Mouse (Mus musculus) embryo, embryonic 11.5 days (tissue): ENCODE measurements at regions not wholly inside any gene's neighbourhood (a gene's known extent, or its start where the extent isn't known, plus 50 kb on each side); places are given as distances from the start of the nearest gene placed in this dataset.
"Not testable (repeated sequence)": the region's sequence is repeated elsewhere in the genome, so short reads cannot be mapped to it uniquely, and the experiment has no call there.

Experiments
- DNase-seq: peaks from one replicate; pipeline ENCODE4 v3.0.0-alpha.2; 2012; ENCODE audit warnings: low read depth, low spot score

DNA sequence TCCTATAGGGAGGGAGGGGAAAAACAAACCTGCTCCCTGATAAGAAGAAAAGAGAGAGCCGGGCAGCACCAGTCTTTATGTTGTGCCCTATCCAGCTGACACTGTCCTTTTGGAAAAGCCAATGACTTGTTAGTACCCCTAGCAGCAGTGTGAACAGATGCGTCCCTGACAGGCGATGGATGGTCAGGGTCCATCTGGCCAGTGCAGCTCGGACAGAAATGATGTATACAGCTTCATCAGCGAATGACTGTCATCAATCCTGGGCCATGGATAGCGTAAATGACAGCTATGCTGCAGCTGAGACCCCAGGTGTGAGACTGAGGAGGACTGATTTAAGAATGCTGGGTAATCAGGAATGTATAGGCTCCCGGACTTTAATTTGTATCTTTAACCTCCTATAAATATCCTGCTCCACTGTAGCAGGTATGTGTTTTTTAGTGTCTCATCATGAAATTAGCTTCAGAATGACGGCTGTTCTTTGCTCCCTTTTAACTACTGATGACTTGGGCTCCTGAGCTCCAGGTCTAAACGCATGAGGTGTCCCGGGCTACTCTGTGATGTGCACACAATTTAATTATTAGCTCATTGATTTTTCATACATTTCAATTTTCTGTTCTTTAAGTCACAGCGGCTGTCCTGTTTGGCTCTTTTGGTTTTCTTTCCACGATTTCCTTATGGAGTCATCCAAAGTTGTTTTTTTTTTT, 353.9 kb upstream of the Fign start:
- no peak for DNase-seq

DNA sequence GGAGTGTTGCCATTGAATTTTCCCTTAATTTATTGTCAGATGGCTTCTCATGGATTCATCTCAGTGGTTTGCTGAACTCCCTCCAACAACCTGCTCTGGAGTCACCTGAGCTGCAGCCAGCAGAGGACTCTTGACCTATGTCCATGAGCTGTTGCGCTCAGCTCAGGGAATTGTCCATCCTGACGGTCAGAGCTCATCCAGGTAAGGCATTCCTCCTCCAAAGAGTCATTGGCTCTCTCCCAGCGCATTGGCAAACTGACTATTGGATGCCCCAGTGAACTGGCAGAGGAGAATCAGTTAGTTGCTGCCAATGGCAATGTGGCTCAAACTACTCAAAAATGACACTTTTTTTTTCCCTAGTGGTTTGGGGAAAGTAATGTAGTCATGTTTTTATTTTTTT, 345.3 kb upstream of the Fign start:
- no peak for DNase-seq

- no peak for DNase-seq
Measured at GRCm38 (mm10) chr2:64440961-64441360, 343.1 kb upstream of the Fign start.

DNA sequence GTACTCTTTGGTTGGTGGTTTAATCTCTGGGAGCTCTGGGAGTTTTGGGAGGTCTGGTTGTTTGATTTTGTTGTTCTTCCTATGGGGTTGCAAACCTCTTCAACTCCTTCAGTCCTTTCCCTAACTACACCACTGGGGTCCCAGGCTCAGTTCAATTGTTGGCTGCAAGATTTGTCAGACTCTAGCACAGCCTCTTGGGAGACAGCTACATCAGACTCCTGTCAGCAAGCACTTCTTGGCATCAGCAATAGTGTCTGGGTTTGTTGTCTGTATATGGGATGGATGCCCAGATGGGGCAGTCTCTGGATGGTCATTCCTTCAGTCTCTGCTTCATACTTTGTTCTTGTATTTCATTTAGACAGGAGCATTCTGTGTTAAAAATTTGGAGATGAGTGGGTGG, 319.3 kb upstream of the Fign start:
- DNase-seq: not testable (repeated sequence)

DNA sequence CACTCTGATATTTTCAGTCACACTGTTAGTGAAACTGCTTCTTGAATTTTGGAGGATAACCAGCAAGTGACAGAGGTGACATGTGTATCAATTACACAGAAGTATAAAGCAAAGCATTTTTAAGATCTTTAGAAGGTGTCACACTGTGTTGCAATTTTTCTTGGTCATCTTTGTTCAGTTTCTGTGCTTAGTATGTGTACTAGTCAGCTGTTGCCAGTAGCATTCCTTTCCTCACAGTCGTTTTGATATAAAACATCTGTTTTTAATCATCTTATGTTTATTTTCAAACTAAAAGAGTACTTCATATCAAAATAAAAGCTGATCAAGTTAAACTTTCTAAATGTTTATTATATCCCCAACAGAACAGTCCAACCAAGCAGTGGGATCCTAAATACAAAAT, 316.0 kb upstream of the Fign start:
- DNase-seq: no peak

DNA sequence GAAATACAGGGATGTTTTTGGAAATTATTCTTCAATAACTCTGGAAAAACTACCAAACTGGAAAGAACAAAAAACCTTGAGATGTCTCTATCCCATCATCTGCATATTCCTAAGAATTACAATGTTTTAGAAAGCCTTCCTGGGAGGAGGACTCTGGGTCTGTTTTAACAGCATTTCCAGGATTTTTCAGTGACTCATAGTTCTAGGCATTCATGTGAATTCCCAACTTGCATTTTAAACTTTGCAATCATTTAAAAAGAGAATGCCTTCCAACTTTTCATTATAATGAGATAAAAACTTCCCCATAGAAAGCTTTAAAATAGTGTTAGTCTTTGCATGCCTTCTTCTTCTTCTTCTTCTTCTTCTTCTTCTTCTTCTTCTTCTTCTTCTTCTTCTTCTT, 315.4 kb upstream of the Fign start:
- DNase-seq: no peak

GRCm38 (mm10) chr2:64395946-64396345, 298.1 kb upstream of the Fign start:
- DNase-seq: no peak

DNA sequence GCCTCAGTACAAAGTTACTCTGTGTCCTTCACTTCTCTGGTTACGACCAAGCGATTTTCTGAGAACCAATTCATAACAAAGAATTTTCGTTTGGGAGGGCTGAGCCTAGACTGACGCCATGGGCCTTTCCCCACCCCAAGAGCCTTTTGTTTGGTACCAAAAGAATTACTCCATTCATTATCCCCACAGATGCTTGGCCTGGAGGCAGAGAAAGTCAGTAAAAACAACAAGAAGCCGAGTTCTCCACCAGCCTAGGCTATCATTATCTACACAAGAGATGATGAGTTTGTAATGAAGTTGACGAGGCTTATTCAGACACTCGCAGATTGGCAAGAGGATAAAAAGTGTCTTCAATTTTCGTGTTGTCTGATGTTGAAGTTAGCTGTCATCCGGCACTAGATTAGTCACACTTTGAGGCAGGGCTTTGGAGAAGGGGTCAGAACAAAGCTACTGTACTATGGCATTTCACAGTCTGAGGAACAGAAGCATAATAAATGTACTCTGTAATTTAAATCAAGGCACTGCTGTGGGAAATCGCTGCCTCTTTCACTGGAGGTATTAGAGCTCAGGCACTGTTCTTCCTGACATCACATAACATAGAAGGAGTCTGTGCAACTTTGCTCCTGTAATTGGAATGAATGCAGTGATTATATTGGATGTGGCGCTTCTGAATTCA, 296.9 kb upstream of the Fign start:
- DNase-seq: peak; percentile 17

GRCm38 (mm10) chr2:64394199-64394598, 296.4 kb upstream of the Fign start:
- no peak for DNase-seq

GRCm38 (mm10) chr2:64369791-64370190, 272.0 kb upstream of the Fign start:
- peak; percentile 4 for DNase-seq

DNA sequence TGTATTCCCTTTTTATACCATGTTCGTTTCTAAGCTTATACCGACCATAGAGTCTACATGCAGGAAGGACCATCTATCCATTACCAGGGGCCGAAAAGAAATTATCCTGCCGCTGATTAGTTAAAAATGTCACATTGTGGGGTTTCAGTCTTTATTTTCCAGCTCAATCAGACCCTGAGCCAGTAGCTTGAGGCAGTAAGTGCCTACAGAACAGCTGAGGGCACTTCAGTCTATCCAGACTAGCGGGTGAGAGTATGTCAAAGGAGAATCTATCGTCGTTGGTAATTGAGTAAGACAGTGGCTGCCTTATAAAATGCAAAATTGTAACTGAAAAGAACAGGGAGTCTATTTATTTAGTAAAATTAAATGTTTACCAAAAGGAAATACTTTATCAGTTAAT, 269.4 kb upstream of the Fign start:
- DNase-seq: no peak

GRCm38 (mm10) chr2:64366528-64366927, 268.7 kb upstream of the Fign start:
- no peak for DNase-seq

- DNase-seq: no peak
Measured at GRCm38 (mm10) chr2:64356286-64356685, 258.4 kb upstream of the Fign start.

DNA sequence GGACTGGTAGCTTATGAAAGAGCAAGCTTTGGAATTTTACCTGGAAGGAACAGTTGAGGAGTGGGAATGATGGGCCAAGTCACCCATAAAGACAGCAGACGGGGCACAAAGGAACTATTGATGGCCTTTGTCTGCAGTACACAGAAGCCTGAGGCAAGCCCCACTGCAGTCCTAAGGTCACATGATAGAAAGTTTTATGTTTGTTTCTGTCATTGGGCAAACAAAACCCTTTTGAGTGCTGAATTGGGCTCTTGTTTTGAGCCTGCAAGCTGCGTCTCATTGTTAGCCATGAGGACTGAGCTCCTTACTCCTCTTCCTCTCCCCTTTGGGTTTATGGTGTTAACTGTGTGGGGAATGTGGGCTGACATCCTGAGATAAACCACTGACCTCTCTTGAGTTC, 227.7 kb upstream of the Fign start:
- no peak for DNase-seq
